Mouse (Mus musculus) erythroid progenitor cell, adult 5-6 weeks (primary cell): ENCODE measurements around the gene D630039A03Rik. TPM values are rescaled to one million over a fixed set of nuclear protein-coding genes. Genes with fewer than 3 reads are reported as not detected.
A peak's percentile ranks its signal among the peaks of the same experiment; 100 is the strongest.

Experiments used
- ATAC-seq: replicated peaks from 2 replicates; pipeline ENCODE4 v1.8.0; 2016; ENCODE audit warnings: moderate number of reproducible peaks, mild to moderate bottlenecking, moderate TSS enrichment, inconsistent platforms; ENCODE audit not compliant: poor library complexity, low FRiP score, severe bottlenecking
- total RNA-seq, 2 experiments: library from RNA; stranded (forward) in 1 of 2; stranded (reverse) in 1 of 2; fragments of 150-400 nt in 1 of 2; fragments of 186-747, 209-891 nt in 1 of 2; gene quantifications; 2 replicates each; pipeline versions ENCODE4 v1.2.3 to v1.2.4; 2015 to 2017; ENCODE audit warnings: low replicate concordance in 2 of 2

D630039A03Rik gene
- total RNA-seq, 2 experiments from 2014 or later = not detected

GRCm38 (mm10) chr4:57930559-57931170 is 14.6 kb upstream of the D630039A03Rik start:
- ATAC-seq = no peak

GRCm38 (mm10) chr4:57927464-57928205 is 11.5 kb upstream of the D630039A03Rik start:
- 0 out of 2 replicates have a peak, but pooled peaks have one; percentile 52 for ATAC-seq

- ATAC-seq = no peak
Measured at GRCm38 (mm10) chr4:57924556-57925071, 8.5 kb upstream of the D630039A03Rik start.

GRCm38 (mm10) chr4:57922171-57922570 is 6.1 kb upstream of the D630039A03Rik start:
- ATAC-seq = no peak

DNA sequence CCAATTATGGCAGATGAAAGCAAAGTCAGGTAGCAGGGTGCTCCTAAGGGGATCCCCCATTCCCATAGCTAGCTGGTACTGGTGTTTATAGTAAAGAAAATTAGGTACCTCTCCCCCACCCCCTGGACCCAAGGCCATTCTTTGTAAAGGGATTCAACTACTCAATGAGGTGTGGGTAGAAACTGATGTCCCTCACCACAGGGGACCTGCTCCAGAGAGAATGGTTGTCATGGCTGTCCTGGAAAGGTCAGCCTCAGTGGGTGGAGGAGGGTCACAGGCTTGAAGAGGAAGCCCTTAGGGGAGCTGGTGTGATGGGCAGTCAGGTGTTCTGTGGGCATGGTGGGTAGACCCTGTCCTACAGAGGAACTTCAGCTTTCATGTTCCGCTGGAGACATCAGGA is 4.4 kb upstream of the D630039A03Rik start:
- no peak for ATAC-seq

GRCm38 (mm10) chr4:57919494-57920423 is 3.7 kb upstream of the D630039A03Rik start:
- ATAC-seq = no peak

GRCm38 (mm10) chr4:57916711-57917110 is 614 bp upstream of the D630039A03Rik start:
- ATAC-seq = no peak

GRCm38 (mm10) chr4:57915216-57915965 is 706 bp downstream of the D630039A03Rik start:
- ATAC-seq = no peak

DNA sequence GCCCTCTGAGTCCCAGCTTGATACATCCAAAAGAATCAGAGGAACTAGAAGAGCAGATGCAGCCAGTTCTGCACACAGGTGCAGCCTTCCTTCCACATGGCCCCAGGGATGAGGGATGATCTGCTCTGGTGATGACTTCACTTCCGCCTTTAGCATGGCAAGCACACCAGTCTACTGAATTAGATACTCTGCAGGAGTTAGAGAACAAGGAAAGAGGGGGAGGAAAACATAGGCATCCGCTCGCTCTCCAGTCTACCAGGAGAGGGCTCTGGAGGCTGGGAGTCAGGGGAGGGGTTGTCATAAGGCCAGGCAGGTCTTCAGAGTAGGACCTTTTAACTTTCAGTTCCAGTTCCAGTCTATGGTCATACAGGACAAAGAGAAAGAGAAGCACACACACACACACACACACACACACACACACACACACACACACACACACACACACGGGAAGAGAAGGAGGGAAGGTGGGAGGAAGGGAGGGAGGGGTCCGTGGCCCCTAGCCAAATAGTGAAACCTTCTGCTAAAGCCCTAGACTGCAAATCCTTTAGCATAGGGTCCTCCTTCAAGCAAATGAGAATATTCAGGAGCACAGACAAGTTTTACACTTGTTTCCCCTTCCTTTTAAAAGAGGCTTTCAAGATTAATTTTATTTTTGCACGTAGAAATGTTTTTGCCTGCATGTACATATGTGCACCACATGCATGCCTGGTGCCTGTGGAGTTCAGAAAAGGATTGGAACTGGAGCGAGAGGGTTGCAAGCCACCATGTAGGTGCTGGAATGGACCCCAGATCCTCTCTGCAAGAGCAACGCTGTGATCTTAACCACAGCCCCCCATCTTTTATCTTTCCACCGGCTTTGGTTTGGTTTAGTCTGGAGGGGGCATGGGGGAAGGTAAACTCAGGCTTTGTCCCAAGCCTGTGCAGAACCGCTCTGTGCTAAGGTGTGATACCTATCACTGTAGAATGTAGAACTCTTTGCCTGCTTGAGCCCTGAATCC is 1.6 kb downstream of the D630039A03Rik start:
- no peak for ATAC-seq

- ATAC-seq = no peak
Measured at GRCm38 (mm10) chr4:57913021-57913420, 3.1 kb downstream of the D630039A03Rik start.

DNA sequence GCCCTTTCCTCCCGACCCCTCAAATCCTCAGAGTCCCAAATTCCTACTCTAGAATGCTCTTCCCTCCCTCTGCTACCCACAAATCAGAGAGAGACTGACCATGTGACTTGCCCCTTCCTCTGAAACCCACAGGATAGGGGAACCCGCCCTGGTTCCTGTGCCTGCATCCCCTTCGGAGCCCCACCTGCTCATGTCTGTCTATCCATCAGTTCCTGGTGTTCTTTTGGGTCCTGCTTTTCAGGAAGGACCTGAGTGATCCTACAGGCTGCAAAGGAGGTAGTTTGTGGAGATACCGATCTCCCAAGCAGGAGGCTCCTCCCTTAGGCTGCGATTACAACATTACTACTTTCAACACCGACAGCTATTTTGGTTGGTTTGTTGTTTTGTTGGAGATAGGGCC is 7.2 kb downstream of the D630039A03Rik start:
- ATAC-seq = no peak

DNA sequence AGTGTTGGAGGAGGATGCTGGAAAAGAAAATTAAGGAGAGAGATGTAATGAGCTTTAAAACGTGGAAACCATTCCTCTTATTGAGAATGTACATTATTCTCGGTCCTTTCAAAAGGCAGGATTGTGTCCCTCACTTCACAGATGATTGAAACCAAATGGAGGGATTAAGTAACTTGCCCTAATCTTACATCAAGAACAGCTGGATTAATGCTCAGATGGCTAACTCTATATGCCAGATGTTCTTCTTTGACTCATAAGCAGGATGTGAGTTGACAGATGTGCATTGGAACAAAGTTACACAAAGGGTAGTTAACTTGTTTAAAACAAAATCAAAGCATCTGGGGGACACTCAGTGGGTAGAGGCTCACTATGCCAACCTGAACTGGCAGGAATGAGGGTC is 9.4 kb downstream of the D630039A03Rik start:
- no peak for ATAC-seq

DNA sequence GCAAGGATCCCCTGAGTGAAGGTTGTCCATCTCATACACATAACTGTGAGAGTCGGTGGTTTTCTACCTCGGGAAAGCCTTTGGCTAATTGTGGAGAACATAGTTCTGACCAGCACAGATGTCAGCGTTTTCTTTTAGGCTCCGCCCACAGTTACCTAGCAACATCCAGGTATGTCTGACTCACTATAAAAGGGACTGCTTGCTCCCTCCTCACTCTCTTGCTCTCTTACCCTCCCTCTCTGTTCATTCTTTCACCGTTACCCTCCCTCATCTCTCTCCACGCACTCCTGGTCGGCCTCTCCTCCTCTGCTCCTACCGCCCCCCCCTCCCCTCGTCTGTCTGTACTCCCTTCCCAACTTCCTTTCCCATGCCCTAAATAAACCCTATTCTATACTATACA is 11.5 kb downstream of the D630039A03Rik start:
- no peak for ATAC-seq

GRCm38 (mm10) chr4:57904211-57904610 is 11.9 kb downstream of the D630039A03Rik start:
- ATAC-seq = peak; percentile 63; the same call in 1 of the 2 replicates

DNA sequence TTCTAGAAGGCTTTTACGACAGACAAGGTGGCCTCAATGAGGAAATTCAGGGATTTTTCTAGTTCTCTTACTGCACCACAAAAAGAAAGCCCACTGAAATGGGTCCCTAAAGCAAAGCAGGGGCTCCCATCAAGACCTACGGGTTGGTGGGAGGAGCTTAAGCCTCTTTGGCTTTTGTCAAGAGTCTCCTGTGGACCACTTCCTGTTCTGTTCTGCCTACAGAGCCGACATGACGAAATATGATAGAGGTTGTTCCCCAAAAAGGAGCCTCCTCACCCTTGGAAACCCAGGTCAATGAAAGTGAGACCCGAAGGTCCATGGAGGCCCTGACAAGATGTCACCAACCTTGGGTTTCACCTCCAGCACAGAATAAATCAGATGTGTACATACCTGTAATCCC is 13.5 kb downstream of the D630039A03Rik start:
- ATAC-seq = no peak

DNA sequence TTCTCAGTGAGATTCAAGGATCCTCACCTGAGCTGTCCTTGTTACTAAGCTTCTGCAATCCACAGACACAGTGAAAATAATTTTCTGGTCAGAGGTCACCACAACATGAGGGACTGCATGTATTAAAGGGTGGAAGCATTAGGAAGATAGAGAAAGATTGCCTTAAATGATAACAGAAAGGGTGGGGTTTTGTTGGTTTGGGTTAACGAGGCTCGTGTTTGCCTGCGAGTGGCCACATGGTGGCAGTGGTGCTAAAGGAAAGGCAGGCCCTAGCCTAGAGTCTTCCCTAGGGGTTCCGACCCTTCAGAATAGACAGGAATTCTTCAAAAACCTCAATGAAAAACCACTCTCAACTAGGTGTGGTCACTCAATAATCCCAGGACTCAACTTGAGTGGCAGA is 14.9 kb downstream of the D630039A03Rik start:
- no peak for ATAC-seq

- no peak for ATAC-seq
Measured at GRCm38 (mm10) chr4:57896631-57897030, 19.5 kb downstream of the D630039A03Rik start.

- no peak for ATAC-seq
Measured at GRCm38 (mm10) chr4:57895902-57896301, 20.2 kb downstream of the D630039A03Rik start.
